Mouse (Mus musculus) kidney, embryonic 14.5 days (tissue): ENCODE measurements around the gene D6Ertd527e. TPM values are rescaled to one million over a fixed set of nuclear protein-coding genes. Genes with fewer than 3 reads are reported as not detected.
"Not testable (repeated sequence)": the region's sequence is repeated elsewhere in the genome, so short reads cannot be mapped to it uniquely, and the experiment has no call there.

Experiments
- ATAC-seq: fragments of 200-750 bp; cut with Nextera tagmentation; 2 replicates; pipeline ENCODE4 v1.8.0; 2017; ENCODE audit warnings: moderate number of reproducible peaks, mild to moderate bottlenecking, moderate TSS enrichment, moderate library complexity; ENCODE audit not compliant: low FRiP score, low TSS enrichment
- H3K27ac ChIP-seq: fragments of 300-500 bp; sonication (generic); 2 replicates; pipeline ENCODE4 v1.5.1; 2014; ENCODE audit warnings: low read depth, mild to moderate bottlenecking, low read length, moderate library complexity, mixed read lengths
- H3K27me3 ChIP-seq: fragments of 300-500 bp; sonication (generic); 2 replicates; pipeline ENCODE4 v1.6.1; 2014; ENCODE audit warnings: mild to moderate bottlenecking, low read length; ENCODE audit not compliant: control insufficient read depth, insufficient read depth
- H3K36me3 ChIP-seq: fragments of 300-500 bp; sonication (generic); 2 replicates; pipeline ENCODE4 v1.6.1; 2014; ENCODE audit warnings: low read length, mixed read lengths; ENCODE audit not compliant: control insufficient read depth, insufficient read depth
- H3K4me1 ChIP-seq: fragments of 300-500 bp; sonication (generic); 2 replicates; pipeline ENCODE4 v1.6.1; 2014; ENCODE audit warnings: low read length, mixed read lengths; ENCODE audit not compliant: control insufficient read depth, insufficient read depth
- H3K4me2 ChIP-seq: fragments of 300-500 bp; sonication (generic); replicated peaks from 2 replicates; pipeline ENCODE4 v1.6.1; 2014; ENCODE audit warnings: low read depth, mild to moderate bottlenecking, low read length
- H3K4me3 ChIP-seq: fragments of 300-500 bp; sonication (generic); 2 replicates; pipeline ENCODE4 v1.5.1; 2014; ENCODE audit warnings: mild to moderate bottlenecking, low read length
- H3K9ac ChIP-seq: fragments of 300-500 bp; sonication (generic); 2 replicates; pipeline ENCODE4 v1.6.1; 2014; ENCODE audit warnings: low read depth, mild to moderate bottlenecking, low read length, moderate library complexity
- H3K9me3 ChIP-seq: fragments of 300-500 bp; sonication (generic); 2 replicates; pipeline ENCODE4 v1.6.1; 2016; ENCODE audit warnings: low read length; ENCODE audit not compliant: control insufficient read depth
- WGBS: fragments of 180-500 bp; shearing (Covaris S2); extraction: QIAGEN DNeasy Blood & Tissue Kit; methylation state at CpG from one replicate; pipeline ENCODE4 v1.1.7; 2014; 5-methylcytosine and 5-hydroxymethylcytosine counted together
- polyA plus RNA-seq: library from polyadenylated mRNA; unstranded; fragments of >200 nt; fragmentation: Nextera tagmentation; extraction: Ambion mirVana; gene quantifications from 2 replicates; pipeline ENCODE4 v1.2.1, GENCODE M21; 2014

Gene D6Ertd527e
- polyA plus RNA-seq, 1 experiment from 2014 or later: 0.26 TPM

GRCm38 (mm10) chr6:87085026-87085425 lies 19.5 kb upstream of the D6Ertd527e start:
- Histone ChIP-seq H3K36me3 (peaks cover 93% of the 10 kb centered on the region), H3K4me1 (no peaks in the 10 kb centered on the region), H3K9ac (no peak overlapping the region), H3K27ac (no peak overlapping the region), H3K4me2 (no peak overlapping the region), H3K4me3 (no peak overlapping the region), H3K27me3 (no peaks in the 10 kb centered on the region), H3K9me3 (no peaks in the 10 kb centered on the region)
- WGBS: 85% methylated on average over 6 of the region's 6 CpGs
- no peak for ATAC-seq

- Histone ChIP-seq H3K27me3 (no peaks in the 10 kb centered on the region), H3K9ac (no peak overlapping the region), H3K36me3 (peaks cover 70% of the 10 kb centered on the region), H3K4me3 (no peak overlapping the region), H3K4me1 (no peaks in the 10 kb centered on the region), H3K27ac (no peak overlapping the region), H3K9me3 (no peaks in the 10 kb centered on the region), H3K4me2 (no peak overlapping the region)
- 94% methylated on average over 5 of the region's 5 CpGs for WGBS
- ATAC-seq: no peak
Observed at GRCm38 (mm10) chr6:87088356-87088755, 16.2 kb upstream of the D6Ertd527e start.

- peaks cover 45% of the 10 kb centered on the region for H3K36me3 ChIP-seq
- 73% methylated on average over 3 of the region's 3 CpGs for WGBS
- no peak overlapping the region for H3K27ac ChIP-seq
- H3K4me2 ChIP-seq: no peak overlapping the region
- no peaks in the 10 kb centered on the region for H3K27me3 ChIP-seq
- H3K9me3 ChIP-seq: no peaks in the 10 kb centered on the region
- ATAC-seq: no peak
- no peaks in the 10 kb centered on the region for H3K4me1 ChIP-seq
- H3K9ac ChIP-seq: no peak overlapping the region
- no peak overlapping the region for H3K4me3 ChIP-seq
Observed at GRCm38 (mm10) chr6:87090877-87091276, 13.7 kb upstream of the D6Ertd527e start.

GRCm38 (mm10) chr6:87092476-87092875 lies 12.1 kb upstream of the D6Ertd527e start:
- Histone ChIP-seq H3K4me2 (no peak overlapping the region), H3K9me3 (no peaks in the 10 kb centered on the region), H3K27ac (no peak overlapping the region), H3K4me1 (no peaks in the 10 kb centered on the region), H3K9ac (no peak overlapping the region), H3K4me3 (no peak overlapping the region), H3K27me3 (no peaks in the 10 kb centered on the region), H3K36me3 (peaks cover 32% of the 10 kb centered on the region)
- 74% methylated on average over 5 of the region's 5 CpGs for WGBS
- ATAC-seq: no peak

GRCm38 (mm10) chr6:87093631-87094030 lies 10.9 kb upstream of the D6Ertd527e start:
- WGBS: 90% methylated on average over 8 of the region's 8 CpGs
- not testable (repeated sequence) for H3K27ac ChIP-seq, ATAC-seq, H3K9me3 ChIP-seq, H3K4me2 ChIP-seq, H3K27me3 ChIP-seq, H3K4me3 ChIP-seq, H3K9ac ChIP-seq, H3K4me1 ChIP-seq
- peaks cover 21% of the 10 kb centered on the region for H3K36me3 ChIP-seq

GRCm38 (mm10) chr6:87099261-87099660 lies 5.3 kb upstream of the D6Ertd527e start:
- Histone ChIP-seq H3K4me3 (no peak overlapping the region), H3K4me2 (no peak overlapping the region), H3K27ac (no peak overlapping the region), H3K27me3 (no peaks in the 10 kb centered on the region), H3K9me3 (no peaks in the 10 kb centered on the region), H3K4me1 (peaks cover 27% of the 10 kb centered on the region), H3K36me3 (no peaks in the 10 kb centered on the region), H3K9ac (no peak overlapping the region)
- WGBS: 12% methylated on average over 3 of the region's 3 CpGs
- ATAC-seq: no peak

GRCm38 (mm10) chr6:87099671-87100296 lies 4.8 kb upstream of the D6Ertd527e start:
- Histone ChIP-seq H3K36me3 (no peaks in the 10 kb centered on the region), H3K27ac (no peak overlapping the region), H3K9me3 (no peaks in the 10 kb centered on the region), H3K4me3 (no peak overlapping the region), H3K27me3 (no peaks in the 10 kb centered on the region), H3K9ac (no peak overlapping the region), H3K4me1 (peaks cover 27% of the 10 kb centered on the region), H3K4me2 (no peak overlapping the region)
- WGBS: 61% methylated on average over 7 of the region's 7 CpGs
- ATAC-seq: no peak

GRCm38 (mm10) chr6:87100297-87101020 lies 4.1 kb upstream of the D6Ertd527e start:
- H3K4me2 ChIP-seq: no peak overlapping the region
- H3K9ac ChIP-seq: no peak overlapping the region
- WGBS: 58% methylated on average over 9 of the region's 9 CpGs
- no peaks in the 10 kb centered on the region for H3K9me3 ChIP-seq
- H3K36me3 ChIP-seq: no peaks in the 10 kb centered on the region
- peaks cover 27% of the 10 kb centered on the region for H3K4me1 ChIP-seq
- H3K27ac ChIP-seq: no peak overlapping the region
- H3K4me3 ChIP-seq: no peak overlapping the region
- H3K27me3 ChIP-seq: no peaks in the 10 kb centered on the region
- ATAC-seq: no peak

- Histone ChIP-seq H3K4me3 (peak overlapping the region; percentile 30; the same call in 1 of the 2 replicates), H3K4me2 (peak overlapping the region; percentile 43), H3K27ac (no peak overlapping the region), H3K9ac (peak overlapping the region; percentile 43; the same call in 1 of the 2 replicates), H3K27me3 (no peaks in the 10 kb centered on the region), H3K9me3 (no peaks in the 10 kb centered on the region), H3K36me3 (no peaks in the 10 kb centered on the region), H3K4me1 (peaks cover 27% of the 10 kb centered on the region)
- 7% methylated on average over 12 of the region's 12 CpGs for WGBS
- peak; percentile 48; the same call in 1 of the 2 replicates for ATAC-seq
Observed at GRCm38 (mm10) chr6:87101281-87101954, 3.1 kb upstream of the D6Ertd527e start.
